Mouse (Mus musculus) stomach, embryonic 16.5 days (tissue): ENCODE measurements around the gene Padi1. TPM values are rescaled to one million over a fixed set of nuclear protein-coding genes. Genes with fewer than 3 reads are reported as not detected.

Experiments
- ATAC-seq: fragments of 200-750 bp; cut with Nextera tagmentation; 2 replicates; pipeline ENCODE4 v1.8.0; 2017; ENCODE audit warnings: moderate number of reproducible peaks, moderate TSS enrichment; ENCODE audit not compliant: insufficient read depth, low FRiP score
- H3K27ac ChIP-seq: fragments of 300-500 bp; sonication (generic); 2 replicates; pipeline ENCODE4 v1.5.1; 2014; ENCODE audit warnings: low read length
- H3K27me3 ChIP-seq: fragments of 300-500 bp; sonication (generic); 2 replicates; pipeline ENCODE4 v1.6.1; 2014; ENCODE audit warnings: low read length, control low read depth, mixed read lengths; ENCODE audit not compliant: control insufficient read depth, insufficient read depth
- H3K36me3 ChIP-seq: fragments of 300-500 bp; sonication (generic); 2 replicates; pipeline ENCODE4 v1.6.1; 2014; ENCODE audit warnings: low read length; ENCODE audit not compliant: control insufficient read depth, insufficient read depth
- H3K4me1 ChIP-seq: fragments of 300-500 bp; sonication (generic); 2 replicates; pipeline ENCODE4 v1.6.1; 2014; ENCODE audit warnings: low read length, control low read depth, mixed read lengths; ENCODE audit not compliant: control insufficient read depth, insufficient read depth
- H3K4me2 ChIP-seq: fragments of 300-500 bp; sonication (generic); 2 replicates; pipeline ENCODE4 v1.6.1; 2014; ENCODE audit warnings: low read depth, low read length, mixed read lengths
- H3K4me3 ChIP-seq: fragments of 300-500 bp; sonication (generic); replicated peaks from 2 replicates; pipeline ENCODE4 v1.5.1; 2014; ENCODE audit warnings: mild to moderate bottlenecking, low read length
- H3K9ac ChIP-seq: fragments of 300-500 bp; sonication (generic); 2 replicates; pipeline ENCODE4 v1.6.1; 2014; ENCODE audit warnings: low read length
- H3K9me3 ChIP-seq: fragments of 300-500 bp; sonication (generic); replicated peaks from 2 replicates; pipeline ENCODE4 v1.6.1; 2016; ENCODE audit warnings: low read length, control low read depth; ENCODE audit not compliant: control insufficient read depth
- WGBS: fragments of 180-500 bp; shearing (Covaris S2); extraction: QIAGEN DNeasy Blood & Tissue Kit; methylation state at CpG from one replicate; pipeline ENCODE4 v1.1.7; 2014; 5-methylcytosine and 5-hydroxymethylcytosine counted together
- polyA plus RNA-seq: library from polyadenylated mRNA; unstranded; fragments of >200 nt; fragmentation: Nextera tagmentation; extraction: Ambion mirVana; gene quantifications from 2 replicates; pipeline ENCODE4 v1.2.1, GENCODE M21; 2015

The Padi1 gene
- polyA plus RNA-seq, 1 experiment from 2014 or later = 0.31 TPM

- Histone ChIP-seq H3K9ac (no peak within 1 kb of the TSS), H3K9me3 (no peaks in the 10 kb centered on the region), H3K27me3 (no peaks in the 10 kb centered on the region), H3K27ac (no peak within 1 kb of the TSS), H3K4me1 (peaks cover 4% of the 10 kb centered on the region; the same call in 1 of the 2 replicates), H3K4me3 (no peak within 1 kb of the TSS), H3K36me3 (no peaks in the 10 kb centered on the region), H3K4me2 (no peak within 1 kb of the TSS)
- no peak for ATAC-seq
- WGBS = 82% methylated on average over 21 of the region's 21 CpGs
Observed at GRCm38 (mm10) chr4:140774025-140774800, 71.4 kb downstream of the Padi1 start, which contains the start of gene Padi4. Padi4 (minus strand) TSS chr4:140774236.

GRCm38 (mm10) chr4:140771091-140771490 lies 74.5 kb downstream of the Padi1 start:
- H3K9me3 ChIP-seq = no peaks in the 10 kb centered on the region
- H3K4me1 ChIP-seq = peaks cover 4% of the 10 kb centered on the region; the same call in 1 of the 2 replicates
- no peak overlapping the region for H3K4me2 ChIP-seq
- no peak overlapping the region for H3K27ac ChIP-seq
- no peak overlapping the region for H3K4me3 ChIP-seq
- ATAC-seq = peak; percentile 32; the same call in 1 of the 2 replicates
- no peaks in the 10 kb centered on the region for H3K27me3 ChIP-seq
- no peaks in the 10 kb centered on the region for H3K36me3 ChIP-seq
- WGBS = 23% methylated on average over 4 of the region's 4 CpGs
- no peak overlapping the region for H3K9ac ChIP-seq

- peak overlapping the region; percentile 82 for H3K27ac ChIP-seq
- no peaks in the 10 kb centered on the region for H3K36me3 ChIP-seq
- peak; percentile 61 for ATAC-seq
- H3K4me1 ChIP-seq = peaks cover 4% of the 10 kb centered on the region; the same call in 1 of the 2 replicates
- peak overlapping the region; percentile 23 for H3K9ac ChIP-seq
- no peaks in the 10 kb centered on the region for H3K27me3 ChIP-seq
- peak overlapping the region; percentile 41 for H3K4me3 ChIP-seq
- no peaks in the 10 kb centered on the region for H3K9me3 ChIP-seq
- H3K4me2 ChIP-seq = peak overlapping the region; percentile 52
- WGBS = 11% methylated on average over 13 of the region's 13 CpGs
Observed at GRCm38 (mm10) chr4:140770433-140770832, 75.1 kb downstream of the Padi1 start.

GRCm38 (mm10) chr4:140768973-140769372 lies 76.6 kb downstream of the Padi1 start:
- no peaks in the 10 kb centered on the region for H3K36me3 ChIP-seq
- no peak overlapping the region for H3K4me3 ChIP-seq
- no peak overlapping the region for H3K4me2 ChIP-seq
- H3K27ac ChIP-seq = no peak overlapping the region
- H3K27me3 ChIP-seq = no peaks in the 10 kb centered on the region
- peaks cover 4% of the 10 kb centered on the region; the same call in 1 of the 2 replicates for H3K4me1 ChIP-seq
- WGBS = 76% methylated on average over 5 of the region's 5 CpGs
- no peak overlapping the region for H3K9ac ChIP-seq
- no peak for ATAC-seq
- no peaks in the 10 kb centered on the region for H3K9me3 ChIP-seq

GRCm38 (mm10) chr4:140765936-140766335 lies 79.6 kb downstream of the Padi1 start:
- no peak for ATAC-seq
- H3K27ac ChIP-seq = no peak overlapping the region
- no peaks in the 10 kb centered on the region for H3K4me1 ChIP-seq
- H3K9me3 ChIP-seq = no peaks in the 10 kb centered on the region
- no peak overlapping the region for H3K4me2 ChIP-seq
- no peak overlapping the region for H3K9ac ChIP-seq
- H3K27me3 ChIP-seq = no peaks in the 10 kb centered on the region
- no peak overlapping the region for H3K4me3 ChIP-seq
- 74% methylated on average over 3 of the region's 3 CpGs for WGBS
- no peaks in the 10 kb centered on the region for H3K36me3 ChIP-seq

- Histone ChIP-seq H3K4me2 (no peak overlapping the region), H3K4me3 (no peak overlapping the region), H3K27me3 (no peaks in the 10 kb centered on the region), H3K9ac (no peak overlapping the region), H3K36me3 (no peaks in the 10 kb centered on the region), H3K4me1 (no peaks in the 10 kb centered on the region), H3K9me3 (no peaks in the 10 kb centered on the region), H3K27ac (no peak overlapping the region)
- no peak for ATAC-seq
- 15% methylated on average over 9 of the region's 9 CpGs for WGBS
Observed at GRCm38 (mm10) chr4:140763158-140763557, 82.4 kb downstream of the Padi1 start.

Other genes with a start within 250 kb of the Padi1 start
- 18.4 and 21.7 TPM in 2 replicates for gene Arhgef10l, start 179.8 kb downstream of the Padi1 start, polyA plus RNA-seq
- 15.1 and 16.2 TPM in 2 replicates for gene Rcc2, start 145.2 kb downstream of the Padi1 start, polyA plus RNA-seq
- 0.05 and 0.21 TPM in 2 replicates for gene Padi6, start 103.1 kb downstream of the Padi1 start, polyA plus RNA-seq
- gene Padi4, start 71.5 kb downstream of the Padi1 start, polyA plus RNA-seq = 2.0 and 2.4 TPM in 2 replicates
- 0.09 and 0.18 TPM in 2 replicates for gene Padi3, start 35.1 kb downstream of the Padi1 start, polyA plus RNA-seq
- 3.2 and 4.0 TPM in 2 replicates for gene Padi2, start 60.6 kb upstream of the Padi1 start, polyA plus RNA-seq
- 399 and 401 TPM in 2 replicates for gene Sdhb, start 115.4 kb upstream of the Padi1 start, polyA plus RNA-seq
- 37.9 and 41.7 TPM in 2 replicates for gene Atp13a2, start 141.1 kb upstream of the Padi1 start, polyA plus RNA-seq
- 423 and 500 TPM in 2 replicates for gene Mfap2, start 164.6 kb upstream of the Padi1 start, polyA plus RNA-seq
- 2.8 and 3.0 TPM in 2 replicates for gene Crocc, start 214.8 kb upstream of the Padi1 start, polyA plus RNA-seq
- 97.5 and 102 TPM in 2 replicates for gene Necap2, start 232.6 kb upstream of the Padi1 start, polyA plus RNA-seq
- 0.08 TPM in 1 of 2 replicates, not detected in the other for gene Spata21, start 242.6 kb upstream of the Padi1 start, polyA plus RNA-seq